Mouse (Mus musculus) layer of hippocampus, adult 11-12 months (tissue): ENCODE data around the gene AL607142.1.

Experiments
- DNase-seq: peaks from one replicate; pipeline ENCODE4 v3.0.0; 2022; ENCODE audit warnings: low spot score

Gene AL607142.1

GRCm38 (mm10) chr4:120057529-120057928 is 7.3 kb upstream of the AL607142.1 start:
- DNase-seq: no peak

GRCm38 (mm10) chr4:120058157-120058556 is 6.6 kb upstream of the AL607142.1 start:
- DNase-seq: no peak

GRCm38 (mm10) chr4:120058794-120059193 is 6.0 kb upstream of the AL607142.1 start:
- no peak for DNase-seq

- no peak for DNase-seq
Observed at GRCm38 (mm10) chr4:120061727-120062126, 3.1 kb upstream of the AL607142.1 start.

GRCm38 (mm10) chr4:120062198-120062597 is 2.6 kb upstream of the AL607142.1 start:
- no peak for DNase-seq

- DNase-seq: no peak
Observed at GRCm38 (mm10) chr4:120062754-120063153, 2.0 kb upstream of the AL607142.1 start.

GRCm38 (mm10) chr4:120063353-120064124 is 1.3 kb upstream of the AL607142.1 start:
- no peak for DNase-seq

- no peak for DNase-seq
Observed at GRCm38 (mm10) chr4:120066841-120067591, 2.2 kb downstream of the AL607142.1 start.

GRCm38 (mm10) chr4:120067592-120068235 is 2.9 kb downstream of the AL607142.1 start:
- no peak for DNase-seq

GRCm38 (mm10) chr4:120068883-120069581 is 4.2 kb downstream of the AL607142.1 start:
- no peak for DNase-seq

GRCm38 (mm10) chr4:120069582-120069980 is 4.8 kb downstream of the AL607142.1 start:
- DNase-seq: no peak

- DNase-seq: no peak
Observed at GRCm38 (mm10) chr4:120071411-120071810, 6.6 kb downstream of the AL607142.1 start.

GRCm38 (mm10) chr4:120071842-120072507 is 7.2 kb downstream of the AL607142.1 start:
- DNase-seq: no peak

- DNase-seq: peak; percentile 71
Observed at GRCm38 (mm10) chr4:120074061-120074460, 9.3 kb downstream of the AL607142.1 start.

GRCm38 (mm10) chr4:120077322-120077721 is 12.5 kb downstream of the AL607142.1 start:
- DNase-seq: no peak

GRCm38 (mm10) chr4:120082527-120082926 is 17.7 kb downstream of the AL607142.1 start:
- DNase-seq: no peak

- no peak for DNase-seq
Observed at GRCm38 (mm10) chr4:120083700-120084099, 18.9 kb downstream of the AL607142.1 start.

- no peak for DNase-seq
Observed at GRCm38 (mm10) chr4:120089536-120089935, 24.7 kb downstream of the AL607142.1 start.

- no peak for DNase-seq
Observed at GRCm38 (mm10) chr4:120091997-120092783, 27.4 kb downstream of the AL607142.1 start.

GRCm38 (mm10) chr4:120096935-120097334 is 32.1 kb downstream of the AL607142.1 start:
- no peak for DNase-seq

- no peak for DNase-seq
Observed at GRCm38 (mm10) chr4:120101186-120101585, 36.4 kb downstream of the AL607142.1 start.
